Mouse (Mus musculus) liver, adult 2 months (tissue): ENCODE results near the gene Atg4a-ps. TPM values are rescaled to one million over a fixed set of nuclear protein-coding genes. Genes with fewer than 3 reads are reported as not detected.

ENCODE experiments used
- DNase-seq: peaks from one replicate; pipeline ENCODE4 v3.0.0-alpha.2; 2011; ENCODE audit warnings: low read depth, low spot score; ENCODE audit errors: extremely low read depth
- H3K27ac ChIP-seq: fragments of 200-500 bp; replicated peaks from 2 replicates; pipeline ENCODE4 v1.5.1; 2012; ENCODE audit warnings: low read depth, mild to moderate bottlenecking, control low read depth, inconsistent platforms, low read length; ENCODE audit not compliant: insufficient read depth
- H3K27me3 ChIP-seq: fragments of 200-500 bp; 2 replicates; pipeline ENCODE4 v1.6.1; 2012; ENCODE audit warnings: mild to moderate bottlenecking, moderate library complexity, low read length, inconsistent platforms; ENCODE audit not compliant: control insufficient read depth, insufficient read depth
- H3K36me3 ChIP-seq: fragments of 200-500 bp; 2 replicates; pipeline ENCODE4 v1.6.1; 2012; ENCODE audit warnings: low read length, inconsistent platforms; ENCODE audit not compliant: control insufficient read depth, insufficient read depth
- H3K4me1 ChIP-seq: fragments of 200-500 bp; 2 replicates; pipeline ENCODE4 v1.6.1; 2011; ENCODE audit warnings: low read length; ENCODE audit not compliant: control insufficient read depth, insufficient read depth
- H3K4me3 ChIP-seq: fragments of 200-500 bp; 2 replicates; pipeline ENCODE4 v1.5.1; 2011; ENCODE audit warnings: low read depth, mild to moderate bottlenecking, control low read depth, low read length, moderate library complexity; ENCODE audit not compliant: insufficient read depth
- H3K79me2 ChIP-seq: fragments of 200-500 bp; 2 replicates; pipeline ENCODE4 v1.6.1; 2012; ENCODE audit warnings: inconsistent platforms, mild to moderate bottlenecking, low read length, moderate library complexity; ENCODE audit not compliant: control insufficient read depth, insufficient read depth
- H3K9ac ChIP-seq: fragments of 200-500 bp; 2 replicates; pipeline ENCODE4 v1.6.1; 2012; ENCODE audit warnings: low read depth, mild to moderate bottlenecking, control low read depth, inconsistent platforms, low read length
- CTCF ChIP-seq: fragments of 200-500 bp; IDR thresholded peaks from 2 replicates; pipeline ENCODE4 v1.5.1; 2011; ENCODE audit warnings: low read depth, low read length, control low read depth
- POLR2A ChIP-seq: fragments of 200-500 bp; IDR thresholded peaks from 2 replicates; pipeline ENCODE4 v1.6.1; 2011; ENCODE audit warnings: low read length, control low read depth; ENCODE audit not compliant: insufficient read depth; ENCODE audit errors: extremely low read depth
- WGBS: fragments of 180-500 bp; shearing (Covaris S2); methylation state at CpG from one replicate; pipeline ENCODE4 v1.1.7; 2018; 5-methylcytosine and 5-hydroxymethylcytosine counted together
- polyA plus RNA-seq: library from polyadenylated mRNA; depleted of rRNA; stranded (reverse); fragments of >200 nt; gene quantifications from 2 replicates; pipeline ENCODE4 v1.2.3, GENCODE M21; 2012; rRNA removed
- total RNA-seq: library from RNA; depleted of rRNA; stranded (reverse); fragments of >200 nt; gene quantifications from 2 replicates; pipeline ENCODE4 v1.2.3, GENCODE M21; 2014; rRNA removed

Atg4a-ps gene
- total and polyA plus RNA-seq, 2 experiments, result 0.18 TPM; not detected in 1

DNA sequence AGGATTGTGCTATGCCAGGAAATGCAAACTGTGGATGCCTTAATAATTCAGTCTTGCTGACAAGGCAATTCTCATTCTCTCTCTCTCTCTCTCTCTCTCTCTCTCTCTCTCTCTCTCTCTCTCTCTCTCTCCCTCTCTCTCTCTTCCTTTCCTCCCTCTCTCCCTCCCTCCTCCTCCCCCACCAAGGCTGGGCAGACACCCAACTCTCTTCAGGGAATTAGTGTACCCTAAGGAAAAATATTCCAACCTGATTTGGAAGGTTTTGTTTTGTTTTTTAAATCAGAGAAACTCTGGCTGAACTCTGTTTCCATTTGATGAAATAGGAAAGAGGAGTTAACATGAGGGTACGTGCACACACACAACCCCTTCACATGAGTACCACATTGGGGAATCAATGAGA is 44.3 kb downstream of the Atg4a-ps start:
- WGBS, result 92% methylated on average over 1 of the region's 1 CpGs
- no peaks in the 10 kb centered on the region for H3K4me1 ChIP-seq
- no peak overlapping the region for H3K4me3 ChIP-seq
- H3K36me3 ChIP-seq, result no peaks in the 10 kb centered on the region
- DNase-seq, result no peak
- H3K27me3 ChIP-seq, result no peaks in the 10 kb centered on the region
- H3K9ac ChIP-seq, result no peak overlapping the region
- TF ChIP-seq POLR2A (no peak), CTCF (no peak)
- no peaks in the 10 kb centered on the region for H3K79me2 ChIP-seq
- H3K27ac ChIP-seq, result no peak overlapping the region

DNA sequence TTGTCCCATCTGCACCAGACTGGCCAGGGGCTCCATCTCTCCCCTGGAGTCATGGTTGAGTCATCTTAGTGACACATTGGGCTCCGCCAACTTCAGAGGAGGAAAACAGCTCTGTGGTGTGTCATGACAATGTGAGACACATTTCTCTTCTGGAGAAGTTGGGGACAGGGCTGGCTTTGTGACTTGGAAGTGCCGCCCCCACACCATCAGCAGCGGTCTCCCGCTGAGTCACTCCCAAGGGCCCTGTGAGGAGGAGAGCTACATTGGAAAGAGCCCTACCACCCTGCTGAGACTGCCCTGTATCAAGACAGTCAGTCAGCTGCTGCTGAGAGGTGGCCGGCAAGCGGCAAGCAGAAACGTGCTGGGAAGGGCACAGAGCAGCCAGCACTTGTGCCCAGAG is 44.9 kb downstream of the Atg4a-ps start:
- H3K9ac ChIP-seq, result no peak overlapping the region
- H3K27me3 ChIP-seq, result no peaks in the 10 kb centered on the region
- no peak overlapping the region for H3K27ac ChIP-seq
- no peak for TF ChIP-seq POLR2A
- TF ChIP-seq CTCF, result no peak
- H3K79me2 ChIP-seq, result no peaks in the 10 kb centered on the region
- DNase-seq, result no peak
- no peak overlapping the region for H3K4me3 ChIP-seq
- no peaks in the 10 kb centered on the region for H3K36me3 ChIP-seq
- WGBS, result 62% methylated on average over 7 of the region's 7 CpGs
- no peaks in the 10 kb centered on the region for H3K4me1 ChIP-seq

DNA sequence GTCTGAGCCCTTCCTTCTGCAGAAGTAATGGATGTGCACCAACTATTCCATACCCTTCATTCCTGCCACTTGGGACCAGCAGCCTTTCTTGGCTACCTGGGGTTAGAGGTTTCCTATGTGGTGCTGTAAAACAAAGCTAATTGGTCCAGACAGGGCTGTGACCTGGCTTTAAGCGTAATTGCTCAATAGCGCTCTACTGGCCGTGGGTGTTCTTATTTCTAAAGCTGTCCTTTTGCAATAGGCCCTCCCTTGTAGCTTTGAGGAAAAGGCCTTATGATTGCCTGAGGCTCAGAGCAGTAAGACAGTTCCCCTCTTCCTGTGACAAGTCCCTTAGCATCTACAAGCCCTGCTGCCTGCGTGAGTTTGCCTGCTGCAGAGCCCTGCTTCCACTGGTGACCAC is 48.3 kb downstream of the Atg4a-ps start:
- TF ChIP-seq CTCF (no peak), POLR2A (no peak)
- no peaks in the 10 kb centered on the region for H3K27me3 ChIP-seq
- DNase-seq, result no peak
- H3K4me3 ChIP-seq, result no peak overlapping the region
- H3K79me2 ChIP-seq, result no peaks in the 10 kb centered on the region
- H3K9ac ChIP-seq, result no peak overlapping the region
- no peak overlapping the region for H3K27ac ChIP-seq
- no peaks in the 10 kb centered on the region for H3K36me3 ChIP-seq
- WGBS, result 76% methylated on average over 4 of the region's 4 CpGs
- no peaks in the 10 kb centered on the region for H3K4me1 ChIP-seq

DNA sequence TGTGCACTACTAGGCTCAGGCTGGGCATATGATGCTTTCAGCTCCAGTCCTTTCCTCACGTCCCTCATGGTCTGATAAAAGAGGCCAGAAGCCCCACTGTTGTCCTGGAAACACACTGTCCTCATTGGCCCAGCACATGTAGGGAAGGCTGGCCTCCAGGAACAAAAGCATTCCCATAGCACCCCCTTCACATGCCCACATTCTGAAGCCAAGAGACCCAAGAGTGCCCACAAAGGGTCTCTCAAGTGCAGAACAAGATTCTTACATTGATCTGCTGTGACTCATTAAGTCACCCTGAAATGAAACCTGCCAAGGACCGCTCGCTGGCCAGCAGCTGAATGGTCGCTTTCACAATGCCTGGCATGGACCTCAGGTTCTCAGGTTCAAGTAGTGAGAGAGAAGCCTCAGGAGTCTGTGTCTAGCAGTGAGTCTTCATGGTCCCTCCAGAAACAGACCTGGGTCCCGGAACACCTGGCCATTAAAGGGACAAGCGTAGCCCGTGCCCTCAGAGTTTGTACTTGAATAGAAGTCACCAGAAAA is 50.5 kb downstream of the Atg4a-ps start:
- H3K27ac ChIP-seq, result no peak overlapping the region

More for the DNA sequence above, 50.5 kb downstream of the Atg4a-ps start:
- H3K9ac ChIP-seq, result no peak overlapping the region
- H3K79me2 ChIP-seq, result no peaks in the 10 kb centered on the region
- no peak for TF ChIP-seq CTCF
- TF ChIP-seq POLR2A, result no peak
- no peak for DNase-seq
- H3K27me3 ChIP-seq, result no peaks in the 10 kb centered on the region
- WGBS, result 83% methylated on average over 7 of the region's 7 CpGs
- H3K4me3 ChIP-seq, result no peak overlapping the region
- H3K36me3 ChIP-seq, result no peaks in the 10 kb centered on the region
- H3K4me1 ChIP-seq, result no peaks in the 10 kb centered on the region

Other genes starting within 250 kb of the Atg4a-ps start
- not detected in 2 replicates for gene Syt6, start 70.8 kb downstream of the Atg4a-ps start, total RNA-seq
- not detected in 2 replicates for gene Syt6, start 70.8 kb downstream of the Atg4a-ps start, polyA plus RNA-seq
- gene Olfml3, start 91.9 kb upstream of the Atg4a-ps start, total RNA-seq, result 1.3 and 1.7 TPM in 2 replicates
- 1.5 and 2.0 TPM in 2 replicates for gene Olfml3, start 91.9 kb upstream of the Atg4a-ps start, polyA plus RNA-seq
- gene Gm10964, start 93.3 kb upstream of the Atg4a-ps start, total RNA-seq, result not detected in 2 replicates
- not detected in 2 replicates for gene Gm10964, start 93.3 kb upstream of the Atg4a-ps start, polyA plus RNA-seq
- gene Hipk1, start 145.5 kb upstream of the Atg4a-ps start, total RNA-seq, result 29.2 and 32.4 TPM in 2 replicates
- 34.0 and 35.2 TPM in 2 replicates for gene Hipk1, start 145.5 kb upstream of the Atg4a-ps start, polyA plus RNA-seq
- gene Dclre1b, start 163.4 kb upstream of the Atg4a-ps start, total RNA-seq, result 2.5 and 3.3 TPM in 2 replicates
- 5.6 and 6.5 TPM in 2 replicates for gene Dclre1b, start 163.4 kb upstream of the Atg4a-ps start, polyA plus RNA-seq
- 22.1 and 23.4 TPM in 2 replicates for gene Ap4b1, start 163.5 kb upstream of the Atg4a-ps start, total RNA-seq
- 9.3 and 10.7 TPM in 2 replicates for gene Ap4b1, start 163.5 kb upstream of the Atg4a-ps start, polyA plus RNA-seq
- gene Gm43064, start 163.5 kb upstream of the Atg4a-ps start, total RNA-seq, result 0.55 TPM in 1 of 2 replicates, not detected in the other
- 0.05 and 0.20 TPM in 2 replicates for gene Gm43064, start 163.5 kb upstream of the Atg4a-ps start, polyA plus RNA-seq
- gene Bcl2l15, start 186.5 kb upstream of the Atg4a-ps start, total RNA-seq, result 0.60 TPM in 1 of 2 replicates, not detected in the other
- gene Bcl2l15, start 186.5 kb upstream of the Atg4a-ps start, polyA plus RNA-seq, result not detected in 2 replicates
- 0.83 and 1.6 TPM in 2 replicates for gene Ptpn22, start 213.7 kb upstream of the Atg4a-ps start, total RNA-seq
- 0.78 and 0.87 TPM in 2 replicates for gene Ptpn22, start 213.7 kb upstream of the Atg4a-ps start, polyA plus RNA-seq